Mouse (Mus musculus) T-helper 17 cell (primary cell): ENCODE data around the gene Zfp551.

Source experiments
- in situ Hi-C, 2 experiments: fragments of 300-600 bp; cut with MboI, MseI; formaldehyde crosslinking; loops; 1 replicate in 1 of 2; 2 replicates in 1 of 2; pipeline ENCODE4 v1.15.1; 2025; ENCODE audit warnings: high pct_unique_total_duplicates in 2 of 2

The Zfp551 gene

GRCm38 (mm10) chr7:12422245-12422849 lies at the start of gene Zfp551:
Gene Zfp551 (minus strand): TSS chr7:12422751.
- in situ Hi-C loops, result no loop called here

- in situ Hi-C loops, result no loop called here
Measured at GRCm38 (mm10) chr7:12422855-12423254, 304 bp upstream of the Zfp551 start.

GRCm38 (mm10) chr7:12421741-12422140 lies 810 bp downstream of the Zfp551 start:
- in situ Hi-C loops, result no loop called here

- in situ Hi-C loops, result no loop called here
Measured at GRCm38 (mm10) chr7:12369173-12369572, 53.4 kb downstream of the Zfp551 start, which contains the start of gene Vmn1r84. Gene Vmn1r84 (minus strand): TSS chr7:12369273.
